Mouse (Mus musculus) adrenal gland, postnatal 14 days (tissue): ENCODE data around the gene Samd14. TPM values are rescaled to one million over a fixed set of nuclear protein-coding genes. Genes with fewer than 3 reads are reported as not detected.
A peak's percentile ranks its signal among the peaks of the same experiment; 100 is the strongest.

ENCODE experiments used
- DNase-seq: peaks from one replicate; pipeline ENCODE4 v3.0.0; 2021; ENCODE audit warnings: mixed read lengths
- total RNA-seq: library from RNA; stranded (reverse); gene quantifications from 2 replicates; pipeline ENCODE4 v1.2.3, GENCODE M21; 2021

The Samd14 gene
- total RNA-seq, 1 experiment from 2014 or later = 5.4 TPM

GRCm38 (mm10) chr11:94990102-94990748, 19.5 kb upstream of the Samd14 start:
- no peak for DNase-seq

GRCm38 (mm10) chr11:94990749-94991577, 18.7 kb upstream of the Samd14 start, which contains the start of gene Ppp1r9b:
Gene Ppp1r9b, plus strand, starts transcription at chr11:94991035.
- DNase-seq = peak; percentile 97

- peak; percentile 73 for DNase-seq
Observed at GRCm38 (mm10) chr11:94991641-94992479, 17.8 kb upstream of the Samd14 start.

GRCm38 (mm10) chr11:94992480-94992753, 17.3 kb upstream of the Samd14 start:
- DNase-seq = peak; percentile 68

GRCm38 (mm10) chr11:94992754-94993606, 16.7 kb upstream of the Samd14 start:
- DNase-seq = peak; percentile 73

GRCm38 (mm10) chr11:94994208-94994814, 15.4 kb upstream of the Samd14 start:
- peak; percentile 68 for DNase-seq

GRCm38 (mm10) chr11:94994947-94995772, 14.5 kb upstream of the Samd14 start:
- DNase-seq = no peak

GRCm38 (mm10) chr11:94996101-94996500, 13.6 kb upstream of the Samd14 start:
- no peak for DNase-seq

GRCm38 (mm10) chr11:94996984-94997383, 12.7 kb upstream of the Samd14 start:
- no peak for DNase-seq

- no peak for DNase-seq
Observed at GRCm38 (mm10) chr11:94997596-94997995, 12.1 kb upstream of the Samd14 start.

- DNase-seq = no peak
Observed at GRCm38 (mm10) chr11:94998041-94998531, 11.6 kb upstream of the Samd14 start.

GRCm38 (mm10) chr11:95000128-95000527, 9.6 kb upstream of the Samd14 start:
- no peak for DNase-seq

GRCm38 (mm10) chr11:95000548-95000947, 9.1 kb upstream of the Samd14 start:
- peak; percentile 76 for DNase-seq

- peak; percentile 87 for DNase-seq
Observed at GRCm38 (mm10) chr11:95001058-95001457, 8.6 kb upstream of the Samd14 start.

- no peak for DNase-seq
Observed at GRCm38 (mm10) chr11:95001584-95002347, 7.9 kb upstream of the Samd14 start.

- DNase-seq = no peak
Observed at GRCm38 (mm10) chr11:95002705-95003104, 7.0 kb upstream of the Samd14 start.

- no peak for DNase-seq
Observed at GRCm38 (mm10) chr11:95004136-95004936, 5.3 kb upstream of the Samd14 start.

- no peak for DNase-seq
Observed at GRCm38 (mm10) chr11:95004937-95005198, 4.8 kb upstream of the Samd14 start.

GRCm38 (mm10) chr11:95006038-95006437, 3.6 kb upstream of the Samd14 start:
- DNase-seq = no peak
